Mouse (Mus musculus) Muller cell, postnatal 12 days (primary cell): ENCODE data around the gene Olfr483.

Experiments
- DNase-seq: peaks from one replicate; pipeline ENCODE4 v3.0.0-alpha.2; 2015; ENCODE audit errors: inconsistent ontology term

Olfr483 gene

GRCm38 (mm10) chr7:108100549-108100948 lies at the start of gene Olfr483:
Olfr483 (plus strand) TSS chr7:108100849.
- DNase-seq: no peak

- DNase-seq: no peak
These were observed 33.4 kb upstream of the Olfr483 start, which contains the start of gene Olfr480 for GRCm38 (mm10) chr7:108067246-108067645. Olfr480 (minus strand) TSS chr7:108067346.

- no peak for DNase-seq
These were observed 21.1 kb upstream of the Olfr483 start, which contains the start of gene Olfr481 for GRCm38 (mm10) chr7:108079555-108079954. Olfr481 (plus strand) TSS chr7:108079855.

GRCm38 (mm10) chr7:108097486-108097885 lies 3.2 kb upstream of the Olfr483 start, which contains the start of gene Olfr482:
Olfr482 (minus strand) TSS chr7:108097586.
- no peak for DNase-seq

- no peak for DNase-seq
These were observed 20.0 kb downstream of the Olfr483 start for GRCm38 (mm10) chr7:108120681-108121080.

GRCm38 (mm10) chr7:108121416-108121815 lies 20.8 kb downstream of the Olfr483 start:
- no peak for DNase-seq

- no peak for DNase-seq
These were observed 26.7 kb downstream of the Olfr483 start, which contains the start of gene Olfr484 for GRCm38 (mm10) chr7:108127349-108127748. Olfr484 (minus strand) TSS chr7:108127449.
